Mouse (Mus musculus) bone marrow macrophage, adult 2 months (primary cell): ENCODE data around the gene Syt8.

Experiments
- CTCF ChIP-seq: IDR thresholded peaks from 2 replicates; pipeline ENCODE4 v1.5.1; 2012; ENCODE audit warnings: low read depth, mild to moderate bottlenecking, low read length, moderate library complexity
- POLR2A ChIP-seq: IDR thresholded peaks from 2 replicates; pipeline ENCODE4 v1.6.1; 2012; ENCODE audit warnings: mild to moderate bottlenecking, low read depth, low read length, borderline replicate concordance

DNA sequence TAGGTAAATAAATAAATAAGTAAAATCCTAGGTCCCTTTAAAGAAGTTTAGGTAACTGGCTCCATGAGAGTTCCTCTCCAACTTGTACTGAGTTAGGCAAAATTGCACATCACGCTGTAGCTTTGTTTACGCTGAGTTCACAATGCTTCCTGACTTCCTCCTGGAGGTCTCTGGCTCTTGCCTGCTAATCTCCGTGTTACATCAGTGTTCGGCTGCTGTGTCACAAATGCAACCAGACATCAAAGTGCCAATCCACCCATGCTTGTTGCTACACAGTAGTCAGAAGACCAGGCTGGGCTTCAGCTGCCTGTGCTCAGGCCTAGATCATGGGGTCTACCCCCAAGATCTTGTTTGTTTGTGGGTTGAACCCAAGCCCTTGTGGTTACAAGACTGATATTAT is 31.1 kb upstream of the Syt8 start:
- TF ChIP-seq CTCF = no peak
- no peak for TF ChIP-seq POLR2A
